Mouse (Mus musculus) embryonic fibroblast, embryonic 13.5 days (primary cell): ENCODE measurements around the gene Dst.

ENCODE experiments used
- CTCF ChIP-seq: IDR thresholded peaks from 2 replicates; pipeline ENCODE4 v1.5.1; 2011; ENCODE audit warnings: mild to moderate bottlenecking, control low read depth, low read length, moderate library complexity, borderline replicate concordance; ENCODE audit not compliant: insufficient read depth
- POLR2A ChIP-seq: IDR thresholded peaks from 2 replicates; pipeline ENCODE4 v1.6.1; 2011; ENCODE audit warnings: low read depth, mild to moderate bottlenecking, control low read depth, low read length, moderate library complexity

DNA sequence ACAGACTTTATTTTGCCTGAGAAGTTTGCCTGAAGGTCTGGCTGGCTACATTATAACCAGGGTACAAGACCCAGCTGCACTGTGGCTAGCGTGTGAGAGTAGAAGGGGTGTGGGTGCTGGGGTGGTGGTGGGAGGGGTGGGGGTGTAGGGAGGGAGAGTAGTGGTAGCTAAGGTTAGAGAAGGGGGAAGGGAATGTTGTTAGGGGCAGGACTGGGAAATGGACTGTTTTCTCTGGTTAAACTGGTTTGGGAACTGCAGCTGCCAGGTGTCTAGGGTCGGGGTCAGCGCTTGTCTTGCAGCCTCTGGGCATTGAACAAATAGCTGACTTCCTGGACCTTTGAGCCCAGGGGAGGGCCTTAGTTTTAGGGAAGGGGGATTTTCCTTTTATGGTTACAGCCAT, 17.3 kb downstream of the Dst start:
- no peak for TF ChIP-seq CTCF
- no peak for TF ChIP-seq POLR2A
